Mouse (Mus musculus) forebrain, embryonic 11.5 days (tissue): ENCODE measurements around the gene Kcnt1. TPM values are rescaled to one million over a fixed set of nuclear protein-coding genes. Genes with fewer than 3 reads are reported as not detected.
"Not testable (repeated sequence)": the region's sequence is repeated elsewhere in the genome, so short reads cannot be mapped to it uniquely, and the experiment has no call there.

Experiments used
- ATAC-seq: fragments of 200-750 bp; cut with Nextera tagmentation; replicated peaks from 2 replicates; pipeline ENCODE4 v1.8.0; 2017; ENCODE audit warnings: moderate TSS enrichment; ENCODE audit not compliant: low FRiP score
- DNase-seq: peaks from one replicate; pipeline ENCODE4 v3.0.0-alpha.2; 2017; ENCODE audit warnings: low spot score
- H3K27ac ChIP-seq: fragments of 300-500 bp; sonication (generic); 2 replicates; pipeline ENCODE4 v1.5.1; 2014; ENCODE audit warnings: low read depth, low read length
- H3K27me3 ChIP-seq: fragments of 300-500 bp; sonication (generic); 2 replicates; pipeline ENCODE4 v1.6.1; 2014; ENCODE audit warnings: mild to moderate bottlenecking, low read length, mixed read lengths; ENCODE audit not compliant: control insufficient read depth, insufficient read depth
- H3K36me3 ChIP-seq: fragments of 300-500 bp; sonication (generic); 2 replicates; pipeline ENCODE4 v1.6.1; 2014; ENCODE audit warnings: mild to moderate bottlenecking, low read length, moderate library complexity, mixed read lengths; ENCODE audit not compliant: control insufficient read depth, insufficient read depth
- H3K4me1 ChIP-seq: fragments of 300-500 bp; sonication (generic); replicated peaks from 2 replicates; pipeline ENCODE4 v1.6.1; 2014; ENCODE audit warnings: low read length, mixed read lengths; ENCODE audit not compliant: control insufficient read depth, insufficient read depth
- H3K4me2 ChIP-seq: fragments of 300-500 bp; sonication (generic); 2 replicates; pipeline ENCODE4 v1.6.1; 2014; ENCODE audit warnings: low read depth, mild to moderate bottlenecking, low read length, moderate library complexity, mixed read lengths; ENCODE audit not compliant: severe bottlenecking
- H3K4me3 ChIP-seq: fragments of 300-500 bp; sonication (generic); 2 replicates; pipeline ENCODE4 v1.5.1; 2014; ENCODE audit warnings: low read depth, low read length
- H3K9ac ChIP-seq: fragments of 300-500 bp; sonication (generic); 2 replicates; pipeline ENCODE4 v1.6.1; 2014; ENCODE audit warnings: low read length
- H3K9me3 ChIP-seq: fragments of 300-500 bp; sonication (generic); 2 replicates; pipeline ENCODE4 v1.6.1; 2016; ENCODE audit warnings: low read length, mixed read lengths; ENCODE audit not compliant: control insufficient read depth
- WGBS: fragments of 180-500 bp; shearing (Covaris S2); extraction: QIAGEN DNeasy Blood & Tissue Kit; methylation state at CpG from one replicate; pipeline ENCODE4 v1.1.7; 2014; 5-methylcytosine and 5-hydroxymethylcytosine counted together
- polyA plus RNA-seq: library from polyadenylated mRNA; unstranded; fragments of >200 nt; fragmentation: Nextera tagmentation; extraction: Ambion mirVana; gene quantifications from 2 replicates; pipeline ENCODE4 v1.2.1, GENCODE M21; 2014

The Kcnt1 gene
- 0.53 and 1.0 TPM in 2 replicates for polyA plus RNA-seq

DNA sequence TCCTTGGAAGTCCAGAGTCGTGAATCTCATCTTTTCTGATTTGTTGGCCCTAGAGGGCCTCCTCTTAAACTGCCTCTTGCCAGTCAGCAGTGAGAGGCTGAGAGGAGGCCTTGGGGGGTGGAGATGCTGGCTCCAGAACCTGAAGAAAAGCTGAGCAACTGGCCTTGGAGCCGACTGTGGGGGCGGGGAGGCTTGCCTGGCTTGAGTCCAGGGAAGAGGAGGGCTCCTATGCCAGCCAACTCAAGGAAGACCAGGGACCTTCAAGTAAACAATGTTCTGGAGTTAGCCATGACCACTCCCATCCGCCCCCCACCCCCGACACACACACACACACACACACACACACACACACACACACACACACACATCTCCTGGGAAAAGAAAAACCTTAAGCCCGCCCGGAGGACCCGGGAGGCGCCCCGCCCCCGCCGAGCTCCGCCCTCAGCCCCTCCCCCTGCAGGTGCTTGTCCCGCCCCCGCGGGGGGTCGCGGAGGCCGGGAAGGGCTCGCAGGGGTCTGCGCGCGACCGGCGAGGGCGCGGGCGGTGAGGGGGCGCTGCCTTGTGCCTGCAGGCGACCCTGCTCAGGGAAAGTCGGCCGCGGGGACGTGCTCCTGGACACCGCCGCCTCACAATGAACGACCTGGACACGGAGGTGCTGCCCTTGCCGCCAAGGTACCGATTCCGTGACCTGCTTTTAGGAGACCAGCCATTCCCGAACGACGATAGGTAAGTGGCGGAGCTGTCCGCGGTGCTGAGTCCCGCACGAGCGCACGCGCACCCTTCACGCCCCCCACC lies at the start of gene Kcnt1:
Gene Kcnt1 (plus strand): TSS at position 398 of the 795 bp plus-strand sequence.
- ATAC-seq (peak; percentile 33; the same call in 1 of the 2 replicates), DNase-seq (peak; percentile 76)
- peaks cover 7% of the 10 kb centered on the region; the same call in 1 of the 2 replicates for H3K4me1 ChIP-seq
- no peak within 1 kb of the TSS for H3K27ac ChIP-seq
- peak within 1 kb of the TSS; percentile 52 for H3K9ac ChIP-seq
- no peaks in the 10 kb centered on the region for H3K9me3 ChIP-seq
- under 1% methylated on average over 34 of the region's 53 CpGs for WGBS
- no peaks in the 10 kb centered on the region for H3K36me3 ChIP-seq
- peak within 1 kb of the TSS; percentile 48 for H3K4me3 ChIP-seq
- peaks cover 15% of the 10 kb centered on the region for H3K27me3 ChIP-seq
- H3K4me2 ChIP-seq: peak within 1 kb of the TSS; percentile 99

DNA sequence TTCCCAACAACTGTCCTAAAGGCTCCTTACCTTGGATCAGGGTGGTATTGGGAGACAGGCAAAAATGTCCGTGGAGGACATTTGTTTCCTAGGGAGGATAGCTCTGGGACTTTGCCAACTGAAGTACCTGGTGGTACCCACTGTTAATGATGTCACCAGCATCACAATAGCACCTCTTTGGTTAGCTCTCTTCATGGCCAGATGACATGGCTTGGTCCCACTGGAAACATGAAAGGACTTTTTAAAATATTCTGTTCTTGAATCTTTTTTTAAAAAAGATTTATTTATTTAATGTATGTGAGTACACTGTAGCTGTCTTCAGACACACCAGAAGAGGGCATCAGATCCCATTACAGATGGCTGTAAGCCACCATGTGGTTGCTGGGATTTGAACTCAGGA lies 47.8 kb upstream of the Kcnt1 start, which contains the start of gene Glt6d1:
Gene Glt6d1 (minus strand): TSS at position 101 of the 400 bp plus-strand sequence.
- not testable (repeated sequence) for H3K4me3 ChIP-seq, H3K9ac ChIP-seq
- 86% methylated on average over 1 of the region's 1 CpGs for WGBS

DNA sequence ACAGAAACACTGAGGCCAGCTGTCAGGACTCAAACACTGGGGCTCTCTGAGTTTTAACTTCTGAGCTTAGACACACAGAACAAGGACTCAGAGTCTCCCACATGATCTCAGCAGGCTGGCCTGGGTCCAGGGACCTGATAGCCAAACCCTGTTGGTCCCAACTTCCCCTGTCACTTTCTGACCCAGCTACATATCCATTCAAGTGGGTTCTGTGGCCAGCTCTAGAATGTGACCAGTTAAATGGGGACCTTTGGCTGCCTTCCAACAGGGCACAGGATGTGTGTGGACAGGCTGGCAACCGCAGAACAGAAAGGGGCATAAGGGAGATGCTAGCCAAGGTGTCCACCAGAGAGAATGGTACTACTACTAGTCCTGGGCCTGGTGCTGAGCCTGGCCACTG lies 40.7 kb upstream of the Kcnt1 start, which contains the start of gene Lcn9:
Gene Lcn9 (plus strand): TSS at position 348 of the 400 bp plus-strand sequence.
- Histone ChIP-seq H3K9ac (no peak within 1 kb of the TSS), H3K4me2 (no peak within 1 kb of the TSS), H3K27ac (no peak within 1 kb of the TSS), H3K4me3 (no peak within 1 kb of the TSS), H3K9me3 (no peaks in the 10 kb centered on the region), H3K4me1 (no peaks in the 10 kb centered on the region), H3K27me3 (no peaks in the 10 kb centered on the region), H3K36me3 (no peaks in the 10 kb centered on the region)
- ATAC-seq: no peak
- DNase-seq: no peak
- WGBS: 83% methylated on average over 1 of the region's 1 CpGs

More for the DNA sequence above, 47.8 kb upstream of the Kcnt1 start, which contains the start of gene Glt6d1:
- H3K9me3 ChIP-seq, H3K36me3 ChIP-seq, H3K27ac ChIP-seq, DNase-seq, H3K4me2 ChIP-seq, H3K4me1 ChIP-seq, H3K27me3 ChIP-seq, ATAC-seq: not testable (repeated sequence)

DNA sequence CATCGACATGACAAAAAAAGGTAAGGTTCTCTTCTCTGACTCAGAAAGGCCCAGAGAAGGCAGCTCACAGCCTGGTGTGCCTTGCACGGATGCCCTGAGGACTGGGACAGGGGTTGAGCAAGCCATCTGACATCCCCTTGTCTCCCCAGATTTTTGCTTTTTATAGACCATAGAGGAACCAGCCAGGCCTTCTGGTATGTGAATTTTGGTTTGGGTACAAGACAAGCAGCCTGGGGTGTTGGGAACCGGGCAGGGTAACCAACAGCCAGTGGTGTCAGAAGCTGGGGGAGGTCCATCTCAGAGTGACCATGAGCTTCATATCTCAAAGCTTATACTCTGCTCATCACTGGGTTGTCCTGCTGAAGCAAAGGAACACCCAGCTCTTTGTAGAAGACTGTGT lies 38.8 kb upstream of the Kcnt1 start:
- no peak overlapping the region for H3K27ac ChIP-seq
- no peaks in the 10 kb centered on the region for H3K27me3 ChIP-seq
- WGBS: 87% methylated on average over 3 of the region's 3 CpGs
- no peaks in the 10 kb centered on the region for H3K36me3 ChIP-seq
- no peak overlapping the region for H3K4me3 ChIP-seq
- H3K4me2 ChIP-seq: no peak overlapping the region
- no peaks in the 10 kb centered on the region for H3K9me3 ChIP-seq
- no peaks in the 10 kb centered on the region for H3K4me1 ChIP-seq
- DNase-seq (no peak), ATAC-seq (no peak)
- no peak overlapping the region for H3K9ac ChIP-seq

DNA sequence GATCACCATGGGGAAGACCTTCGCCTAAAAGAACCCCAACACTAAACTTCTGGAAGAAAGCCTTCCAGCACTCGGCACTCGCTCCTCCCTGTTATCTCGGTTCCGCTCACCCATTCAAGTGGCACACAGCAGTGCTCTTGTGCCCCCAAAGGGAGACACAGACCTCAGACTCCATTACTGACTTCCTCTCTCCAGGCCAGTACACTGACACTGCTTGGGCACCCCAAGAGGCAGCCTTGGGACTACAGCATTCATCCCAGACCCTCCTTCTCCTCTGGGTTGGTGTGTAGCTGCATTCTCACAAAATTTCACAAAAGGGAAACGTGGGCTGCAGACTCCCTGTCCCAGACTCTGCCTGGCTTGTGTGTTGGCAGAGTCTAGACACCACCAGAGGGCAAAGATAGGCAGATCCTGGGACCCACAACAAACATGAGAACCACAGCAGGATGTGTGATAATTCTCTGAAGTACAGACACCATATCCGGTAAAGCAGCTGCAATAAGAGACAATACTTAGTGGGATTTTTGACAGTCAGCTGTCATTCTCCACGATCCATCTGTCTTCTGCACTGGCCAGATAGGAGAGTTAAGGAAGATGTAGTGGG lies 35.1 kb upstream of the Kcnt1 start:
- no peak for ATAC-seq
- Histone ChIP-seq H3K9ac (no peak overlapping the region), H3K4me2 (no peak overlapping the region), H3K9me3 (no peaks in the 10 kb centered on the region), H3K4me3 (no peak overlapping the region), H3K4me1 (no peaks in the 10 kb centered on the region), H3K27ac (no peak overlapping the region), H3K36me3 (no peaks in the 10 kb centered on the region), H3K27me3 (no peaks in the 10 kb centered on the region)
- DNase-seq: no peak
- WGBS: 78% methylated on average over 8 of the region's 8 CpGs

DNA sequence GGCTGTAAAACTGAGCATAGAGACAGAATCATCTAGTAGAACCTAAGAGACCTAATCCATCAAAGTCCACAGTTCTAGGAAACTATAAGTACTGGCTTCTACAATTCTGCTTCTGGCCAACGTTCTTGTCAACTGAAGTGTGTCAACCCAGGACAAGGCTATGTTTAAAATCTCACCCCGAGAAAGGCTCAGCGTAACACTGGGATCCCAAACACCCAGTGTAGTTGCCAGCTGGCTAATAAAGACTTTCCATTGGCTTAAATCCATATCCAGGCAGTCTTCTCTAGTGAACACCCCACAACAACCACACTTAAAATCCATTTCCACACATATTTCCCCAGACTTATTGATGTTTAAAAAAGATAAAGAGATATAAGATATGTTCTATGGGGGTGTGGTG lies 32.7 kb upstream of the Kcnt1 start:
- WGBS: 92% methylated on average over 3 of the region's 3 CpGs
- no peak for ATAC-seq
- H3K36me3 ChIP-seq: no peaks in the 10 kb centered on the region

DNA sequence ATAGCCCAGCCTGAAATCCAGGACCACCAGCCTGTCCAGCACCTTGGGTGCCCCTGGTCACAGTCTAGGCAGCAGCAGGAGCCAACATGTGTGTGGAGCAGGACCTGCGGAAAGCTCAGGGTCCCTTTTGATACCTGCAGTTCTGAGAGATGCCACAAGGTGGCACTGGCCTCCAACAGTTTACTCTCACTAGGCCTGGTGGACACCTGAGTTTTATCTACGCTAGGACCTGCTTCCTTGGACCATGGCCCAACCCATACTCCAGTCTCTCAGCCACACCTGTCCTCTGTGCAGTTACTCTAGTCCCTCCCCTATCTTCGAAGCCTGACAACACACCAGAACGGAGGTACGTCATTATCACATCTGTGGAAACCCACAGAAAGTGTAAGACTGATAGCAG lies 27.2 kb upstream of the Kcnt1 start:
- H3K27me3 ChIP-seq: no peaks in the 10 kb centered on the region
- no peak overlapping the region for H3K4me3 ChIP-seq
- no peak for ATAC-seq
- H3K9ac ChIP-seq: no peak overlapping the region
- no peaks in the 10 kb centered on the region for H3K4me1 ChIP-seq
- WGBS: 50% methylated on average over 5 of the region's 5 CpGs
- peak; percentile 88 for DNase-seq
- H3K36me3 ChIP-seq: no peaks in the 10 kb centered on the region
- no peak overlapping the region for H3K27ac ChIP-seq
- no peak overlapping the region for H3K4me2 ChIP-seq
- H3K9me3 ChIP-seq: no peaks in the 10 kb centered on the region

More for the DNA sequence above, 32.7 kb upstream of the Kcnt1 start:
- no peak overlapping the region for H3K4me2 ChIP-seq
- no peak overlapping the region for H3K4me3 ChIP-seq
- H3K27ac ChIP-seq: no peak overlapping the region
- no peaks in the 10 kb centered on the region for H3K27me3 ChIP-seq
- H3K9ac ChIP-seq: no peak overlapping the region
- H3K9me3 ChIP-seq: no peaks in the 10 kb centered on the region
- H3K4me1 ChIP-seq: no peaks in the 10 kb centered on the region
- no peak for DNase-seq

DNA sequence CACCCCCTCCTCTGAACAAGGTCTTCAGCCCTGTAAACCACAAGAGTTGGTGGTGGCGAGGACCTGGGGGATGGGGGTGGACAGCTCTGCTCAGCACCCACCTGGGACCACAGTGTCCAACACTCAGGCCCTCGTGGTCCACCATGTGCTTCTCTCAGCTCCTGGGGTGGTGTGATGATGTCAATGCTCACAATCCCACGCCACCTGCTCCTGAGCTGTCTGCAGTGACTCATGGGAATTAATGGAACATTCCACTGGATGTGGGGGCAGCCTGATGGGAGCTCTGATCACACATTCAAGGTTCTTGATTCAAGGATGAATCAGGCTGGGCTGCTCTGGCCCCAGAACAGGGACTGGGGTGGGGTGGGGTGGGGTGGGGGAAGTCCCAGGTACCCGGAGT lies 21.4 kb upstream of the Kcnt1 start:
- H3K36me3 ChIP-seq: no peaks in the 10 kb centered on the region
- no peaks in the 10 kb centered on the region for H3K27me3 ChIP-seq
- WGBS: 79% methylated on average over 4 of the region's 4 CpGs
- H3K9ac ChIP-seq: no peak overlapping the region
- no peak overlapping the region for H3K4me3 ChIP-seq
- ATAC-seq (no peak), DNase-seq (no peak)
- H3K4me2 ChIP-seq: no peak overlapping the region
- H3K9me3 ChIP-seq: no peaks in the 10 kb centered on the region
- no peak overlapping the region for H3K27ac ChIP-seq
- peaks cover 3% of the 10 kb centered on the region for H3K4me1 ChIP-seq
